Mouse (Mus musculus): Measurements from ENCODE around the gene Gdpd5. TPM values are rescaled to one million over a fixed set of nuclear protein-coding genes. Genes with fewer than 3 reads are reported as not detected.
A peak's percentile ranks its signal among the peaks of the same experiment; 100 is the strongest.

Gene Gdpd5
- 1.3 to 1.6 TPM (median 1.5 TPM) in 3 replicates for total RNA-seq (2017)

GRCm38 (mm10) chr7:99381214-99382087, at the start of gene Gdpd5:
Gdpd5 (plus strand) TSS chr7:99381414.
- peak; percentile 86 for ATAC-seq (replicated peaks; ENCODE audit: insufficient number of reproducible peaks, low FRiP score, low TSS enrichment, poor library complexity, severe bottlenecking)

DNA sequence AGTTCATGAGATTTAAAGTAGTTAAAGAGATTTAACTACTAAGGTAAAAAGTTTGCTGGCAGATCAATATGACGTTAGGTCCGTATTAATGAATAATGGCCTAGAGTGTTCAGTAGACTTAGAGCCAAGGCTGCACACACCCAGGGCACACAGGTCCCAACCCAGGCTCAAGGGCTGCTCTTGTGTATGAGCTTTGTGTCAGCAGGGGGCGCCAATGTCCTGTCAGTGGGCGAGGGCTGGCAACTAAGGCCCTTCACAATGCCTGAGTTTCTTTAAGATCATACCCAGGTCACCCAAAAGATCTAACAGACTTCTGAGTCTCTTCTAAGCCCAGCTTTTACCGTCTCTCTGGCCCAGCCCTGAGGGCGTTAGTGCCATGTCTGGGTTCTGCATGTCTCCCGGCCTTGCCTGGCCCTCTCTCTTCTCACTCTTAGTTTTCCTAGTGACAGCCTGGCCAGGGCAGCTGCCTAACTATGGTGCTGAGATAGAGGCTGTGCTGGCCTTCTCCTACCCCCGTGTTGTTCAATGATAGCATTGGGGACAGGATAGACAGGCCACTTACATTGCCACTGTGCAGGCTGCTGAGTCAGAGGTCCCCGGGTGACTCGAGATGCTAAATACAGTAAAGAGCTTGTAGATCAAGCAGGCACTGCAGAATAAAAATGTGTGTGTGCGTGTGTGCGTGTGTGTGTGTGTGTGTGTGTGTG, 48.3 kb upstream of the Gdpd5 start:
- ATAC-seq (replicated peaks; ENCODE audit: insufficient number of reproducible peaks, low FRiP score, low TSS enrichment, poor library complexity, severe bottlenecking): no peak

DNA sequence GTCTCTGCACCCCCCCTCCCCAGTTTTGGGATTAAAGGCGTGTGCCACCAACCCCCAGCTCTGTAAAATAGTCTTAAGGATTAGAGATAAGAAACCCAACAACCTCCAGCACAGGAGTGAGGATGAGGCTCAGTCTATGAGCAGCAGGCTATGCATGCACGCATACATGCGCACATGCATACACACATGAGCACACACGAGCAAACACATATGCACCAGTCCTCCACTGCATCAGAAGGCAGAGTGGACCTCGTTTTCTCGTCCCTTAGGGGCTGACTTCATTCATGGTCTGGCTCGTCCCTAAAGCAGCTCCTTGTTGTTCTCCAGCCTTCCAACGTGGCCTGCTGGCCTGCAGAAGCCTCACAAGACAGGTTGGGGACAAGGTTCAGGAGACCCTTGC, 40.5 kb upstream of the Gdpd5 start:
- no peak for ATAC-seq (replicated peaks; ENCODE audit: insufficient number of reproducible peaks, low FRiP score, low TSS enrichment, poor library complexity, severe bottlenecking)

DNA sequence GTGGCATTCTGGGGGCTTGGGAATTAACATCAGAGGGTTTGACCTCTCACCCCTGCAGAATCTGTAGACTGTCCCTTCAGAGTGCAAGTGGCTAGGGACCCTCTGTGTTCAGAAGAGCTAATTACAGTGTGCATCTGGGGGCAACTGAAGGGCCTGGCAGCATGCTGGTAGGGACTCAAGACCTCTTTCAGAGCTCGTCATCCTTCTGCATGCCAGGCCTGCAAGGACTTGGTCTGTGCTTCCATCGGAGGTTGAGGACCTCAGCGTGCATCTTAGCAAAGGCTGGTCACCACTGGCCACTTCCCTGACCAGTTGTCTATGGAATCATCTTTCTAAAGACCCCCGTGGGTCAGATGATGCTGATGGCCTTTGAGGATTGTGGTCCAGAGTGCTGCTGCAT, 37.6 kb upstream of the Gdpd5 start:
- no peak for ATAC-seq (replicated peaks; ENCODE audit: insufficient number of reproducible peaks, low FRiP score, low TSS enrichment, poor library complexity, severe bottlenecking)

- ATAC-seq (replicated peaks; ENCODE audit: insufficient number of reproducible peaks, low FRiP score, low TSS enrichment, poor library complexity, severe bottlenecking): no peak
Measured at GRCm38 (mm10) chr7:99347268-99347667, 33.9 kb upstream of the Gdpd5 start.

- no peak for ATAC-seq (replicated peaks; ENCODE audit: insufficient number of reproducible peaks, low FRiP score, low TSS enrichment, poor library complexity, severe bottlenecking)
Measured at GRCm38 (mm10) chr7:99348883-99349282, 32.3 kb upstream of the Gdpd5 start.

GRCm38 (mm10) chr7:99349782-99350720, 31.2 kb upstream of the Gdpd5 start:
- ATAC-seq (replicated peaks; ENCODE audit: insufficient number of reproducible peaks, low FRiP score, low TSS enrichment, poor library complexity, severe bottlenecking): no peak

GRCm38 (mm10) chr7:99351104-99351801, 30.0 kb upstream of the Gdpd5 start:
- ATAC-seq (replicated peaks; ENCODE audit: insufficient number of reproducible peaks, low FRiP score, low TSS enrichment, poor library complexity, severe bottlenecking): no peak

DNA sequence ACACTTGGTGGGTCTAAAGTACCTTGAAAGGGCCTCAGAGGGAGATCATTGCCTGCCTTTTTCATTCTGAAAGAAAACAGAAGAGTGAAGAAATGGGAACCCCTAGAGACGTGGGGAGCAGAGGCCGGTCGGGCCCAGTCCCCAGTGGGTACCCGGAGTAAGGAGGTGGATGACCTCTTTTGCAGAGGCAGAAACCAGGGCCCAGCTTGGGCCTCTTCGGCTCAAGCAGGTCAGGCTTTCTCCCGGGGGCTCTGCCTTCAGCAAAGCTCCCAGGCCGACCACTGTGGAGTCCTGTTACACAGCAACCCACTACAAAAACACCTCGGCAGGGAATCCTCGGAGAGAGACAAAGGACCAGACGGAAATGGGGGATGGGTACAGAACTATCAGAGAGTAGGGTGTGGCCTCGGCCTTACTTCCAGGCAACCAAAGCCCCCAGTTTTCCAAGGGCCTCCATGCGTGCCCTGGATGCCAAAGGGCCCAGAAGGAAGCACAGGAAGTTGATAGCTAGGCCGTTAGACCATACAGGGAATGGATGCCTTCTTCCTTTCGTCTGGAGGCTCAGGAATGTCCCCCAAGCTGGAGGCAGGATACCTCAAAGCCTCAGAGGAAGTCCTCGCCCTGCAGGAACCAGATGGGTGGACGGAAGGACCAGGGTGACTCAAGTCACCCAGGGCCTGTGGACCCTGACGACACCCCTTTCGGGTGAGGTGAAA, 29.3 kb upstream of the Gdpd5 start:
- no peak for ATAC-seq (replicated peaks; ENCODE audit: insufficient number of reproducible peaks, low FRiP score, low TSS enrichment, poor library complexity, severe bottlenecking)

DNA sequence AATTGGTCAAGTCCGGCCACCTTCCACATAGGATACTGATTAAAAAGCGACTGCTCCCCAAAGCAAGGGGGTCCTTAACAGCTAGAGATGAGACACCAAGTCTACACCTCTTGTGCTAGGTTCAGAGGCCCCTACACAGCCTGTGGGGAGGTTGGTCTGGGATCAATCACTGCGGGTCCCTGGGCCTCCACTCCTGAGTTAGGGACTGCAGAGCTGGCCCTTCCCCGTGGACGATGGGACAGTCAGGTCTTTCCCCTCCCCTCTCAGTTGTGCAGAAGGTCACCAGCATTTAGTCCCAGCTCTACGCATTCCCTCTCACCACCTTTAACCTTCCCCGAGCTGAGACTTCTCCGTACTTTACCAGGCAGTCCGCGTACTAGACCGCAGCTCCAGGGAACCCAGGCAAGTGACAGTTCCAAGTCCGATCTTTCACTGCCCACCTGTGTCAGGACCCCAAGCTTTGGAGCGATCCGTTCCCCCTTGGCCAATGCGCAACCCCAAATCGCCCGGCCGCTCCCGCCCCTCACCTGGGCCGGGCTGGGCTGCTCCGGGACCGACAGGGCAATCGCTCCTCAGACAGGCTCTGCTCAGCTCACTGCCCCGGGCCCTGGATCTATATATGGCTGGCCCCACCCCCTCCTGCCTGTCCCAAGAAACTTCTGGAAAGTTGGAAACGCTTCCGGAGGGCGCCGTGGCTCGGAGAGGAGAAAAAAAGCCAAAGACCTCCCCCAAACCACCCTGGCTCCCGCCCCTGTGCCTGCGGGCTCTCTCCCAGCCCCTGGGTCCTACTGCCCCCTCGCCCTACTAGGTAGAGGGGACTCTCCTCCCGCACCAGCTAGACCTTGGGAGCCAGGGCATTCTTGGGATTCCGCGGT, 28.5 kb upstream of the Gdpd5 start, which contains the start of gene Serpinh1:
TSS of gene Serpinh1 (minus strand) at position 714 of the 875 bp plus-strand sequence.
- ATAC-seq (replicated peaks; ENCODE audit: insufficient number of reproducible peaks, low FRiP score, low TSS enrichment, poor library complexity, severe bottlenecking): no peak

- ATAC-seq (replicated peaks; ENCODE audit: insufficient number of reproducible peaks, low FRiP score, low TSS enrichment, poor library complexity, severe bottlenecking): no peak
Measured at GRCm38 (mm10) chr7:99355731-99356131, 25.5 kb upstream of the Gdpd5 start.

GRCm38 (mm10) chr7:99356244-99356930, 24.8 kb upstream of the Gdpd5 start:
- ATAC-seq (replicated peaks; ENCODE audit: insufficient number of reproducible peaks, low FRiP score, low TSS enrichment, poor library complexity, severe bottlenecking): no peak

GRCm38 (mm10) chr7:99357201-99357600, 24.0 kb upstream of the Gdpd5 start:
- no peak for ATAC-seq (replicated peaks; ENCODE audit: insufficient number of reproducible peaks, low FRiP score, low TSS enrichment, poor library complexity, severe bottlenecking)

GRCm38 (mm10) chr7:99358371-99358770, 22.8 kb upstream of the Gdpd5 start:
- no peak for ATAC-seq (replicated peaks; ENCODE audit: insufficient number of reproducible peaks, low FRiP score, low TSS enrichment, poor library complexity, severe bottlenecking)

- ATAC-seq (replicated peaks; ENCODE audit: insufficient number of reproducible peaks, low FRiP score, low TSS enrichment, poor library complexity, severe bottlenecking): no peak
Measured at GRCm38 (mm10) chr7:99360021-99360802, 21.0 kb upstream of the Gdpd5 start.
